Mouse (Mus musculus) mouse embryonic stem cell (cell line): Measurements from ENCODE around the gene Ttc21b.
"Not testable (repeated sequence)": the region's sequence is repeated elsewhere in the genome, so short reads cannot be mapped to it uniquely, and the experiment has no call there.

ENCODE experiments used
- in situ Hi-C, 2 experiments: fragments of 300-500 bp; cut with MboI; formaldehyde crosslinking; loops; 1 replicate in 1 of 2; 3 replicates in 1 of 2; pipeline ENCODE4 v1.14.3; 2019 to 2020; ENCODE audit warnings: low sequenced_read_pairs in 2 of 2, low pct_unique_long_range_greater_than_20kb in 1 of 2, mixed read lengths in 1 of 2; ENCODE audit not compliant: unreplicated experiment in 1 of 2

Gene Ttc21b

GRCm38 (mm10) chr2:66256220-66257131 is at the start of gene Ttc21b:
Gene Ttc21b (minus strand): TSS chr2:66256617.
- in situ Hi-C loops = no loop called here

GRCm38 (mm10) chr2:66272551-66272950 is 16.1 kb upstream of the Ttc21b start:
- in situ Hi-C loops = no loop called here

GRCm38 (mm10) chr2:66244013-66244412 is 12.4 kb downstream of the Ttc21b start:
- in situ Hi-C loops = no loop called here

GRCm38 (mm10) chr2:66240334-66240733 is 16.1 kb downstream of the Ttc21b start:
- in situ Hi-C loops = no loop called here

- in situ Hi-C loops = no loop called here
Observed at GRCm38 (mm10) chr2:66238886-66239285, 17.5 kb downstream of the Ttc21b start.

GRCm38 (mm10) chr2:66220954-66221353 is 35.5 kb downstream of the Ttc21b start:
- in situ Hi-C loops = no loop called here

GRCm38 (mm10) chr2:66209875-66210274 is 46.5 kb downstream of the Ttc21b start:
- in situ Hi-C loops = no loop called here

- in situ Hi-C loops = no loop called here
Observed at GRCm38 (mm10) chr2:66209353-66209752, 47.1 kb downstream of the Ttc21b start.

- in situ Hi-C loops = no loop called here
Observed at GRCm38 (mm10) chr2:66206796-66207195, 49.6 kb downstream of the Ttc21b start.

GRCm38 (mm10) chr2:66204218-66204617 is 52.2 kb downstream of the Ttc21b start:
- in situ Hi-C loops = no loop called here

GRCm38 (mm10) chr2:66200195-66200594 is 56.2 kb downstream of the Ttc21b start:
- in situ Hi-C loops = no loop called here

GRCm38 (mm10) chr2:66191691-66192100 is 64.7 kb downstream of the Ttc21b start:
- in situ Hi-C loops = no loop called here

GRCm38 (mm10) chr2:66190157-66190556 is 66.3 kb downstream of the Ttc21b start:
- in situ Hi-C loops = no loop called here

- in situ Hi-C loops = not testable (repeated sequence)
Observed at GRCm38 (mm10) chr2:66189197-66189596, 67.2 kb downstream of the Ttc21b start.

GRCm38 (mm10) chr2:66187520-66187919 is 68.9 kb downstream of the Ttc21b start:
- in situ Hi-C loops = no loop called here

- in situ Hi-C loops = no loop called here
Observed at GRCm38 (mm10) chr2:66184431-66185164, 71.8 kb downstream of the Ttc21b start.

GRCm38 (mm10) chr2:66180293-66180692 is 76.1 kb downstream of the Ttc21b start:
- in situ Hi-C loops = no loop called here

- in situ Hi-C loops = no loop called here
Observed at GRCm38 (mm10) chr2:66179782-66180181, 76.6 kb downstream of the Ttc21b start.

- in situ Hi-C loops = no loop called here
Observed at GRCm38 (mm10) chr2:66178848-66179215, 77.6 kb downstream of the Ttc21b start.
